Mouse (Mus musculus) cerebellum, postnatal 14 days (tissue): ENCODE results near the gene Ccl5.
A peak's percentile ranks its signal among the peaks of the same experiment; 100 is the strongest.
"Not testable (repeated sequence)": the region's sequence is repeated elsewhere in the genome, so short reads cannot be mapped to it uniquely, and the experiment has no call there.

Source experiments
- DNase-seq, 2 experiments: peaks; one replicate each; pipeline ENCODE4 v3.0.0; 2021; ENCODE audit warnings: mixed read lengths in 2 of 2

Gene Ccl5

GRCm38 (mm10) chr11:83530360-83530759 is at the start of gene Ccl5:
Gene Ccl5, minus strand, starts transcription at chr11:83530518.
- DNase-seq = no peak

- DNase-seq = no peak
Observed at GRCm38 (mm10) chr11:83578999-83579398, 48.7 kb upstream of the Ccl5 start.

- no peak for DNase-seq
Observed at GRCm38 (mm10) chr11:83578186-83578760, 48.0 kb upstream of the Ccl5 start, which contains the start of gene Ccl9. Gene Ccl9, minus strand, starts transcription at chr11:83578636.

- no peak for DNase-seq
Observed at GRCm38 (mm10) chr11:83576927-83577555, 46.7 kb upstream of the Ccl5 start.

GRCm38 (mm10) chr11:83572834-83573233 is 42.5 kb upstream of the Ccl5 start:
- DNase-seq = no peak

GRCm38 (mm10) chr11:83572223-83572622 is 41.9 kb upstream of the Ccl5 start:
- DNase-seq = no peak

- DNase-seq = no peak
Observed at GRCm38 (mm10) chr11:83570189-83570588, 39.9 kb upstream of the Ccl5 start.

GRCm38 (mm10) chr11:83569249-83569648 is 38.9 kb upstream of the Ccl5 start:
- no peak for DNase-seq

- no peak for DNase-seq
Observed at GRCm38 (mm10) chr11:83568786-83569185, 38.5 kb upstream of the Ccl5 start.

- no peak for DNase-seq
Observed at GRCm38 (mm10) chr11:83568061-83568460, 37.7 kb upstream of the Ccl5 start.

- no peak for DNase-seq
Observed at GRCm38 (mm10) chr11:83567311-83567710, 37.0 kb upstream of the Ccl5 start.

- DNase-seq = no peak
Observed at GRCm38 (mm10) chr11:83566617-83567016, 36.3 kb upstream of the Ccl5 start.

GRCm38 (mm10) chr11:83563754-83564153 is 33.4 kb upstream of the Ccl5 start:
- DNase-seq = peak in 1 of 2 experiments; percentile 20

GRCm38 (mm10) chr11:83562311-83562887 is 32.1 kb upstream of the Ccl5 start:
- DNase-seq = no peak

- no peak for DNase-seq
Observed at GRCm38 (mm10) chr11:83560405-83560804, 30.1 kb upstream of the Ccl5 start.

- DNase-seq = no peak
Observed at GRCm38 (mm10) chr11:83557074-83557473, 26.8 kb upstream of the Ccl5 start.

GRCm38 (mm10) chr11:83556085-83556781 is 25.9 kb upstream of the Ccl5 start:
- DNase-seq = peak; percentile 48 to 49

- no peak for DNase-seq
Observed at GRCm38 (mm10) chr11:83551668-83552067, 21.4 kb upstream of the Ccl5 start.

- not testable (repeated sequence) for DNase-seq
Observed at GRCm38 (mm10) chr11:83551037-83551436, 20.7 kb upstream of the Ccl5 start.

GRCm38 (mm10) chr11:83550186-83550632 is 19.9 kb upstream of the Ccl5 start:
- DNase-seq = no peak

- DNase-seq = no peak
Observed at GRCm38 (mm10) chr11:83544214-83544613, 13.9 kb upstream of the Ccl5 start.

GRCm38 (mm10) chr11:83541415-83541814 is 11.1 kb upstream of the Ccl5 start:
- no peak for DNase-seq

- no peak for DNase-seq
Observed at GRCm38 (mm10) chr11:83540931-83541330, 10.6 kb upstream of the Ccl5 start.
